Mouse (Mus musculus): ENCODE results near the gene Styxl1. TPM values are rescaled to one million over a fixed set of nuclear protein-coding genes. Genes with fewer than 3 reads are reported as not detected.

Gene Styxl1
- 1 to 10 TPM in 1 of 3 experiments, under 1 TPM in 1, not detected in 1; 0.68 to 2.6 TPM for polyA plus RNA-seq (2017; shearing (Covaris generic))

- no peak for ATAC-seq
These were observed at the start of gene Styxl1 for GRCm38 (mm10) chr5:135777796-135778470. Gene Styxl1 (minus strand): TSS chr5:135778385.

- no peak for ATAC-seq
These were observed 48.0 kb upstream of the Styxl1 start for GRCm38 (mm10) chr5:135826225-135826624.

GRCm38 (mm10) chr5:135824517-135824916, 46.3 kb upstream of the Styxl1 start:
- ATAC-seq, result no peak

- no peak for ATAC-seq
These were observed 44.2 kb upstream of the Styxl1 start for GRCm38 (mm10) chr5:135822316-135822944.

GRCm38 (mm10) chr5:135818491-135818890, 40.3 kb upstream of the Styxl1 start:
- no peak for ATAC-seq

GRCm38 (mm10) chr5:135812991-135813390, 34.8 kb upstream of the Styxl1 start:
- ATAC-seq, result no peak

- no peak for ATAC-seq
These were observed 29.1 kb upstream of the Styxl1 start for GRCm38 (mm10) chr5:135807263-135807637.

- ATAC-seq, result peak; percentile 90
These were observed 28.5 kb upstream of the Styxl1 start, which contains the start of gene Srrm3 for GRCm38 (mm10) chr5:135806555-135807262. Gene Srrm3 (plus strand): TSS chr5:135806890.

- no peak for ATAC-seq
These were observed 26.6 kb upstream of the Styxl1 start for GRCm38 (mm10) chr5:135804735-135805134.

- ATAC-seq, result no peak
These were observed 25.5 kb upstream of the Styxl1 start for GRCm38 (mm10) chr5:135803676-135804075.

GRCm38 (mm10) chr5:135803135-135803534, 24.9 kb upstream of the Styxl1 start:
- no peak for ATAC-seq

GRCm38 (mm10) chr5:135802641-135803040, 24.5 kb upstream of the Styxl1 start:
- ATAC-seq, result no peak

GRCm38 (mm10) chr5:135800927-135801326, 22.7 kb upstream of the Styxl1 start:
- no peak for ATAC-seq

- ATAC-seq, result no peak
These were observed 21.6 kb upstream of the Styxl1 start for GRCm38 (mm10) chr5:135799746-135800145.

GRCm38 (mm10) chr5:135794859-135795181, 16.6 kb upstream of the Styxl1 start:
- no peak for ATAC-seq

- ATAC-seq, result peak; percentile 82
These were observed 16.0 kb upstream of the Styxl1 start for GRCm38 (mm10) chr5:135793996-135794858.

- no peak for ATAC-seq
These were observed 4.7 kb upstream of the Styxl1 start for GRCm38 (mm10) chr5:135782901-135783300.

GRCm38 (mm10) chr5:135780331-135780730, 2.1 kb upstream of the Styxl1 start:
- ATAC-seq, result no peak

- peak; percentile 96 for ATAC-seq
These were observed 573 bp upstream of the Styxl1 start, which contains the start of gene Mdh2 for GRCm38 (mm10) chr5:135778471-135779445. Gene Mdh2 (plus strand): TSS chr5:135778480.

GRCm38 (mm10) chr5:135776546-135776945, 1.6 kb downstream of the Styxl1 start:
- no peak for ATAC-seq

GRCm38 (mm10) chr5:135772519-135772918, 5.7 kb downstream of the Styxl1 start:
- no peak for ATAC-seq

Data from inflammation-experienced regulatory T-cells, adult 6 months (primary cell).